Mouse (Mus musculus) brain, embryonic 18.5 days (tissue): ENCODE measurements around the gene Ets1.
A peak's percentile ranks its signal among the peaks of the same experiment; 100 is the strongest.

Source experiments
- DNase-seq: peaks from one replicate; pipeline ENCODE4 v3.0.0-alpha.2; 2012; ENCODE audit warnings: low read depth, low spot score

Ets1 gene

GRCm38 (mm10) chr9:32758280-32758905 lies 122.4 kb downstream of the Ets1 start:
- no peak for DNase-seq

- no peak for DNase-seq
Observed at GRCm38 (mm10) chr9:32760649-32761157, 124.7 kb downstream of the Ets1 start.

- no peak for DNase-seq
Observed at GRCm38 (mm10) chr9:32761326-32761725, 125.3 kb downstream of the Ets1 start.

- peak; percentile 6 for DNase-seq
Observed at GRCm38 (mm10) chr9:32764374-32764773, 128.4 kb downstream of the Ets1 start.

GRCm38 (mm10) chr9:32765123-32765522 lies 129.1 kb downstream of the Ets1 start:
- no peak for DNase-seq

- no peak for DNase-seq
Observed at GRCm38 (mm10) chr9:32778866-32779265, 142.8 kb downstream of the Ets1 start.

- DNase-seq = no peak
Observed at GRCm38 (mm10) chr9:32782391-32783092, 146.5 kb downstream of the Ets1 start.

- no peak for DNase-seq
Observed at GRCm38 (mm10) chr9:32787091-32787490, 151.1 kb downstream of the Ets1 start.

- DNase-seq = no peak
Observed at GRCm38 (mm10) chr9:32787615-32788014, 151.6 kb downstream of the Ets1 start.

- DNase-seq = no peak
Observed at GRCm38 (mm10) chr9:32789306-32789705, 153.3 kb downstream of the Ets1 start.

GRCm38 (mm10) chr9:32791699-32792098 lies 155.7 kb downstream of the Ets1 start:
- no peak for DNase-seq

- no peak for DNase-seq
Observed at GRCm38 (mm10) chr9:32798171-32798570, 162.2 kb downstream of the Ets1 start.

- no peak for DNase-seq
Observed at GRCm38 (mm10) chr9:32806106-32806505, 170.1 kb downstream of the Ets1 start.
